Mouse (Mus musculus) lung, embryonic 14.5 days (tissue): Measurements from ENCODE around the gene Btg3. TPM values are rescaled to one million over a fixed set of nuclear protein-coding genes. Genes with fewer than 3 reads are reported as not detected.

Experiments
- ATAC-seq: fragments of 200-750 bp; cut with Nextera tagmentation; 2 replicates; pipeline ENCODE4 v1.8.0; 2017; ENCODE audit warnings: mild to moderate bottlenecking, moderate TSS enrichment, moderate library complexity; ENCODE audit not compliant: insufficient read depth
- DNase-seq: peaks from one replicate; pipeline ENCODE4 v3.0.0-alpha.2; 2015
- H3K27ac ChIP-seq: fragments of 300-500 bp; sonication (generic); 2 replicates; pipeline ENCODE4 v1.5.1; 2014; ENCODE audit warnings: low read depth, mild to moderate bottlenecking, moderate library complexity
- H3K27me3 ChIP-seq: fragments of 300-500 bp; sonication (generic); 2 replicates; pipeline ENCODE4 v1.6.1; 2014; ENCODE audit warnings: low read length, control low read depth; ENCODE audit not compliant: insufficient read depth
- H3K36me3 ChIP-seq: fragments of 300-500 bp; sonication (generic); 2 replicates; pipeline ENCODE4 v1.6.1; 2014; ENCODE audit warnings: control low read depth; ENCODE audit not compliant: insufficient read depth
- H3K4me1 ChIP-seq: fragments of 300-500 bp; sonication (generic); 2 replicates; pipeline ENCODE4 v1.6.1; 2014; ENCODE audit warnings: antibody characterized with exemption, control low read depth; ENCODE audit not compliant: insufficient read depth
- H3K4me2 ChIP-seq: fragments of 300-500 bp; sonication (generic); 2 replicates; pipeline ENCODE4 v1.6.1; 2014; ENCODE audit warnings: mild to moderate bottlenecking
- H3K4me3 ChIP-seq: fragments of 300-500 bp; sonication (generic); 2 replicates; pipeline ENCODE4 v1.5.1; 2014; ENCODE audit warnings: low read depth, low read length
- H3K9ac ChIP-seq: fragments of 300-500 bp; sonication (generic); 2 replicates; pipeline ENCODE4 v1.6.1; 2014
- H3K9me3 ChIP-seq: fragments of 300-500 bp; sonication (generic); 2 replicates; pipeline ENCODE4 v1.6.1; 2016; ENCODE audit warnings: low read depth, low read length, control low read depth
- CTCF ChIP-seq: IDR thresholded peaks from 2 replicates; pipeline ENCODE4 v1.5.1; 2016; ENCODE audit warnings: antibody characterized with exemption, low read depth
- WGBS: fragments of 180-500 bp; shearing (Covaris S2); extraction: QIAGEN DNeasy Blood & Tissue Kit; methylation state at CpG from one replicate; pipeline ENCODE4 v1.1.7; 2014; 5-methylcytosine and 5-hydroxymethylcytosine counted together
- polyA plus RNA-seq: library from polyadenylated mRNA; unstranded; fragments of >200 nt; fragmentation: Nextera tagmentation; extraction: Ambion mirVana; gene quantifications from 2 replicates; pipeline ENCODE4 v1.2.1, GENCODE M21; 2014

Gene Btg3
- polyA plus RNA-seq, 1 experiment from 2014 or later: 61.5 TPM

GRCm38 (mm10) chr16:78399423-78399822 is 22.4 kb upstream of the Btg3 start:
- no peaks in the 10 kb centered on the region for H3K27me3 ChIP-seq
- H3K4me2 ChIP-seq: no peak overlapping the region
- H3K4me3 ChIP-seq: no peak overlapping the region
- no peak overlapping the region for H3K27ac ChIP-seq
- WGBS: 92% methylated on average over 3 of the region's 3 CpGs
- ATAC-seq: no peak
- DNase-seq: no peak
- no peaks in the 10 kb centered on the region for H3K36me3 ChIP-seq
- no peaks in the 10 kb centered on the region for H3K4me1 ChIP-seq
- no peaks in the 10 kb centered on the region for H3K9me3 ChIP-seq
- no peak for TF ChIP-seq CTCF
- H3K9ac ChIP-seq: no peak overlapping the region

- Histone ChIP-seq H3K4me2 (no peak overlapping the region), H3K27me3 (no peaks in the 10 kb centered on the region), H3K4me3 (no peak overlapping the region), H3K36me3 (no peaks in the 10 kb centered on the region), H3K9me3 (no peaks in the 10 kb centered on the region), H3K27ac (no peak overlapping the region), H3K9ac (no peak overlapping the region), H3K4me1 (no peaks in the 10 kb centered on the region)
- WGBS: 81% methylated on average over 6 of the region's 6 CpGs
- ATAC-seq (no peak), DNase-seq (no peak)
- TF ChIP-seq CTCF: no peak
Measured at GRCm38 (mm10) chr16:78398734-78399133, 21.7 kb upstream of the Btg3 start.

GRCm38 (mm10) chr16:78391354-78391753 is 14.4 kb upstream of the Btg3 start:
- no peak for TF ChIP-seq CTCF
- Histone ChIP-seq H3K4me3 (no peak overlapping the region), H3K27ac (no peak overlapping the region), H3K27me3 (no peaks in the 10 kb centered on the region), H3K4me2 (no peak overlapping the region), H3K9me3 (no peaks in the 10 kb centered on the region), H3K4me1 (no peaks in the 10 kb centered on the region), H3K9ac (no peak overlapping the region), H3K36me3 (no peaks in the 10 kb centered on the region)
- ATAC-seq: no peak
- WGBS: 67% methylated on average over 2 of the region's 2 CpGs
- DNase-seq: peak; percentile 8

GRCm38 (mm10) chr16:78389986-78390385 is 13.0 kb upstream of the Btg3 start:
- WGBS: 58% methylated on average over 3 of the region's 3 CpGs
- Histone ChIP-seq H3K4me3 (no peak overlapping the region), H3K4me2 (no peak overlapping the region), H3K27me3 (no peaks in the 10 kb centered on the region), H3K4me1 (no peaks in the 10 kb centered on the region), H3K36me3 (no peaks in the 10 kb centered on the region), H3K9me3 (no peaks in the 10 kb centered on the region), H3K27ac (no peak overlapping the region), H3K9ac (no peak overlapping the region)
- ATAC-seq (no peak), DNase-seq (no peak)
- TF ChIP-seq CTCF: no peak

GRCm38 (mm10) chr16:78389122-78389521 is 12.1 kb upstream of the Btg3 start:
- Histone ChIP-seq H3K4me3 (no peak overlapping the region), H3K4me1 (no peaks in the 10 kb centered on the region), H3K27me3 (no peaks in the 10 kb centered on the region), H3K36me3 (no peaks in the 10 kb centered on the region), H3K9ac (no peak overlapping the region), H3K4me2 (no peak overlapping the region), H3K9me3 (no peaks in the 10 kb centered on the region), H3K27ac (no peak overlapping the region)
- no peak for TF ChIP-seq CTCF
- no peak for ATAC-seq
- WGBS: 72% methylated on average over 4 of the region's 4 CpGs
- DNase-seq: no peak

GRCm38 (mm10) chr16:78378493-78378892 is 1.5 kb upstream of the Btg3 start:
- Histone ChIP-seq H3K27me3 (no peaks in the 10 kb centered on the region), H3K9ac (no peak overlapping the region), H3K9me3 (no peaks in the 10 kb centered on the region), H3K4me3 (no peak overlapping the region), H3K4me1 (peaks cover 6% of the 10 kb centered on the region; the same call in 1 of the 2 replicates), H3K36me3 (no peaks in the 10 kb centered on the region), H3K27ac (no peak overlapping the region), H3K4me2 (no peak overlapping the region)
- 61% methylated on average over 5 of the region's 5 CpGs for WGBS
- TF ChIP-seq CTCF: no peak
- no peak for DNase-seq
- ATAC-seq: no peak

GRCm38 (mm10) chr16:78375821-78376691 is 936 bp downstream of the Btg3 start:
- peak overlapping the region; percentile 82 for H3K4me2 ChIP-seq
- TF ChIP-seq CTCF: no peak
- H3K9me3 ChIP-seq: no peaks in the 10 kb centered on the region
- WGBS: 1% methylated on average over 62 of the region's 100 CpGs
- H3K4me3 ChIP-seq: peak overlapping the region; percentile 94
- H3K9ac ChIP-seq: peak overlapping the region; percentile 98
- peaks cover 6% of the 10 kb centered on the region; the same call in 1 of the 2 replicates for H3K4me1 ChIP-seq
- DNase-seq: peak; percentile 87
- peak overlapping the region; percentile 90 for H3K27ac ChIP-seq
- peaks cover 14% of the 10 kb centered on the region for H3K36me3 ChIP-seq
- no peaks in the 10 kb centered on the region for H3K27me3 ChIP-seq
- peak; percentile 55 for ATAC-seq
